ENCODE assay signal across 17 mouse cellular contexts in the genomic region with DNA sequence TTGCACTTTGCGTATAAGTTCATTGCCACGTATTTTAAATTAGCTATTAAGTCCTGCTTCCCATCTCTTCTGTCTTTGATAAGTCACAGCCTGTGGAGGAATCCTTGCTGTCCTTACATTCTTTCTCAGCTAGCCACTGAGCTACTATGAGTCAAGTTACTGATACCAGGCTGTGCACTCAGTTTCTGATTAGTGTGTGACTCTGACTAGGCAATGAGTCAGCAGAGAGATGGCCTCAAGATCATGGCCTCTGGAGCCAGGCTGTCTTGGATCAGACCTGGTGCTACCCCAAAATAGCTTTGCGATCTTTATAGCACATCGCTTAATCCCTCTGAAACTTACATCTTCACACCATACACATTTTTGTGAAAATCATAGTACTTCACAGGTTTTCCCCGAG. TPM values are rescaled to one million over a fixed set of nuclear protein-coding genes. Genes with fewer than 3 reads are reported as not detected.
DNase-seq lines count a peak whose midpoint lies in the region; TF ChIP-seq lines count a peak whose summit lies in the region.
"Had no signal": no experiment of that assay in that cellular context is flagged by ENCODE, and none has a peak within 500 bp of the region (broad histone marks: within the 10 kb centered on the region; RNA-seq: fewer than 3 reads in every experiment).

No protein-coding gene starts in this region.

- no peak overlapping the region for H3K27ac ChIP-seq in MEL (ENCODE audit: control insufficient read depth, low read depth, low read length)
- peak overlapping the region; percentile 64; the same call in 1 of the 2 replicates for H3K27ac ChIP-seq in embryonic fibroblast, embryonic 13.5 days (ENCODE audit: insufficient read depth, low read length)
- no peak overlapping the region for H3K27ac ChIP-seq in forebrain, embryonic 10.5 days
- H3K27ac ChIP-seq: limb, embryonic 12.5 days; midbrain, embryonic 12.5 days; neural tube, embryonic 12.5 days had no signal

- WGBS in forebrain, embryonic 10.5 days, result 93% methylated on average over 5 of the region's 5 CpGs

- no peak for TF ChIP-seq CTCF in MEL (IDR thresholded peaks at IDR 0.05 in 2 of 3, conservative IDR thresholded peaks at IDR 0.05 in 1 of 3; ENCODE audit: control insufficient read depth in 1 of 3, insufficient read depth in 1 of 3, low read depth in 2 of 3, low read length in 3 of 3, poor library complexity in 1 of 3, severe bottlenecking in 1 of 3)
- TF ChIP-seq CTCF in embryonic fibroblast, embryonic 13.5 days (IDR thresholded peaks at IDR 0.05; ENCODE audit: borderline replicate concordance, insufficient read depth, low read length), result no peak

- H3K79me2 ChIP-seq in MEL (ENCODE audit: control insufficient read depth, insufficient read depth, low read length, poor library complexity), result no peaks in the 10 kb centered on the region

- peak in 1 of 2 experiments; percentile 43; a peak in 2 of 4 replicates for TF ChIP-seq EP300 in MEL (IDR thresholded peaks at IDR 0.05; ENCODE audit: low read depth in 1 of 2, low read length in 2 of 2)

- peaks cover 0 to 15% of the 10 kb centered on the region in 2 experiments; a peak in 2 of 4 replicates for H3K36me3 ChIP-seq in MEL (ENCODE audit: control insufficient read depth in 1 of 2, insufficient read depth in 2 of 2, low read length in 2 of 2)
- no peaks in the 10 kb centered on the region for H3K36me3 ChIP-seq in forebrain, embryonic 10.5 days (replicated peaks)
- H3K36me3 ChIP-seq: limb, embryonic 12.5 days; midbrain, embryonic 12.5 days; neural tube, embryonic 12.5 days had no signal

- TF ChIP-seq RAD21 in MEL (IDR thresholded peaks at IDR 0.05; ENCODE audit: low read depth, low read length), result no peak

- peaks cover 0 to 1% of the 10 kb centered on the region in 2 experiments; a peak in 3 of 4 replicates for H3K27me3 ChIP-seq in MEL (ENCODE audit: control insufficient read depth in 1 of 2, insufficient read depth in 2 of 2, low read length in 2 of 2)
- H3K27me3 ChIP-seq in forebrain, embryonic 10.5 days (ENCODE audit: poor library complexity, severe bottlenecking), result no peaks in the 10 kb centered on the region
- H3K27me3 ChIP-seq: limb, embryonic 12.5 days; midbrain, embryonic 12.5 days; neural tube, embryonic 12.5 days had no signal

- H3K9ac ChIP-seq in MEL (ENCODE audit: control insufficient read depth, low read depth, low read length, poor library complexity, severe bottlenecking), result no peak overlapping the region
- H3K9ac ChIP-seq: limb, embryonic 12.5 days; midbrain, embryonic 12.5 days; neural tube, embryonic 12.5 days had no signal

- peaks cover 0 to 22% of the 10 kb centered on the region in 2 experiments; a peak in 2 of 4 replicates for H3K4me1 ChIP-seq in MEL (ENCODE audit: control insufficient read depth in 1 of 2, insufficient read depth in 2 of 2, low read length in 2 of 2)
- H3K4me1 ChIP-seq in embryonic fibroblast, embryonic 13.5 days (ENCODE audit: control insufficient read depth, insufficient read depth, low read length), result peaks cover 3% of the 10 kb centered on the region
- H3K4me1 ChIP-seq in forebrain, embryonic 10.5 days, result no peaks in the 10 kb centered on the region
- H3K4me1 ChIP-seq: midbrain, embryonic 12.5 days; neural tube, embryonic 12.5 days had no signal

- peak; percentile 68 for DNase-seq in adrenal gland, adult 8-10 months
- DNase-seq in adrenal gland, adult 18-20 months (ENCODE audit: low spot score in 2 of 2), result no peak
- peak; percentile 12 for DNase-seq in 3134 (ENCODE audit: extremely low read depth, insufficient read length, low spot score)
- DNase-seq in MEL (ENCODE audit: low read depth, low spot score), result peak; percentile 60
- no peak for DNase-seq in forebrain, embryonic 10.5 days (ENCODE audit: extremely low spot score, low spot score)
- DNase-seq in spleen, adult 12 weeks (ENCODE audit: low spot score), result no peak
- DNase-seq: cerebellum, adult 9-10 months; gastrocnemius, postnatal 14 days; kidney, adult 9 months; kidney, postnatal 4 days; lung, postnatal 10 days; thymus, postnatal 36 days had no signal

- no peak overlapping the region for H3K4me3 ChIP-seq in MEL (ENCODE audit: control insufficient read depth in 1 of 2, insufficient read depth in 1 of 2, low read depth in 2 of 2, low read length in 2 of 2)
- H3K4me3 ChIP-seq in embryonic fibroblast, embryonic 13.5 days (ENCODE audit: insufficient read depth, low read length), result no peak overlapping the region
- no peak overlapping the region for H3K4me3 ChIP-seq in forebrain, embryonic 10.5 days
- H3K4me3 ChIP-seq: erythroblast, embryonic 14.5 days; limb, embryonic 12.5 days; midbrain, embryonic 12.5 days; neural tube, embryonic 12.5 days had no signal

- no peaks in the 10 kb centered on the region for H3K9me3 ChIP-seq in MEL (replicated peaks; ENCODE audit: insufficient read depth, low read length)
- H3K9me3 ChIP-seq in forebrain, embryonic 10.5 days, result no peaks in the 10 kb centered on the region
- H3K9me3 ChIP-seq: limb, embryonic 12.5 days; midbrain, embryonic 12.5 days; neural tube, embryonic 12.5 days had no signal

- no peak for TF ChIP-seq POLR2A in MEL (IDR thresholded peaks at IDR 0.05; ENCODE audit: control insufficient read depth in 1 of 2, insufficient read depth in 1 of 2, low read depth in 1 of 2, low read length in 2 of 2, poor library complexity in 1 of 2)
- no peak for TF ChIP-seq POLR2A in embryonic fibroblast, embryonic 13.5 days (IDR thresholded peaks at IDR 0.05; ENCODE audit: low read depth, low read length)

TF ChIP-seq in MEL, 35 proteins besides CTCF, POLR2A, EP300 and RAD21:
- no peak for TF ChIP-seq BHLHE40 (IDR thresholded peaks at IDR 0.05; ENCODE audit: borderline replicate concordance, low read depth, low read length)
- 0 out of 2 replicates have a peak, but pooled peaks have one; percentile 9 for TF ChIP-seq GATA1 (IDR thresholded peaks at IDR 0.05; ENCODE audit: low read depth, low read length)

RNA-seq across cellular contexts. Expression of a gene that starts 8.2 kb away (rescaled TPM):
- 10 to 100 TPM; 48.6 to 76.6 (median 55.3) TPM for total RNA-seq in adrenal gland, adult 8-10 months (2022)
- total RNA-seq in adrenal gland, adult 18-20 months (2021), result 10 to 100 TPM; 42.0 to 46.9 TPM
- 98.8 and 116 TPM in 2 replicates for total RNA-seq in MEL (2012; rRNA removed)
- polyA plus RNA-seq in MEL (2012; ENCODE audit: insufficient read depth in 1 of 2, insufficient read length in 2 of 2, low read depth in 1 of 2, low replicate concordance in 2 of 2, missing spikeins in 1 of 2), result 100 to 1,000 TPM; 134 to 150 TPM
- 37.0 and 56.8 TPM in 2 replicates for polyA plus RNA-seq in embryonic fibroblast, embryonic 13.5 days (2011; ENCODE audit: insufficient read length, low read depth, missing spikeins)
- polyA plus RNA-seq in forebrain, embryonic 10.5 days (2016; fragmentation: Nextera tagmentation; extraction: Ambion mirVana), result 19.6 and 21.2 TPM in 2 replicates

Comparison
In these comparisons a context has a peak if more than half of its experiments do, and no peak if none do; other contexts are left out.
1. DNase-seq: peak in adrenal gland, adult 8-10 months (single experiment), 3134 (single experiment) and MEL (single experiment); none in adrenal gland, adult 18-20 months (0 of 2), forebrain, embryonic 10.5 days (single experiment) and spleen, adult 12 weeks (single experiment).